Mouse (Mus musculus): ENCODE measurements around the gene Cntnap5b. TPM values are rescaled to one million over a fixed set of nuclear protein-coding genes. Genes with fewer than 3 reads are reported as not detected.

The Cntnap5b gene
- polyA plus RNA-seq, 1 experiment from 2014 or later = 0.11 TPM

- Histone ChIP-seq H3K27ac (replicated peaks) (no peak overlapping the region), H3K9me3 (replicated peaks) (no peaks in the 10 kb centered on the region), H3K27me3 (ENCODE audit: low read depth, poor library complexity, severe bottlenecking) (no peaks in the 10 kb centered on the region), H3K36me3 (no peaks in the 10 kb centered on the region), H3K4me3 (no peak overlapping the region), H3K4me1 (no peaks in the 10 kb centered on the region)
- DNase-seq (ENCODE audit: low spot score) = no peak
- WGBS = 88% methylated on average over 3 of the region's 3 CpGs
Measured at GRCm38 (mm10) chr1:100331066-100331465, 558.5 kb downstream of the Cntnap5b start.

GRCm38 (mm10) chr1:100369415-100370113 lies 597.0 kb downstream of the Cntnap5b start:
- no peak overlapping the region for H3K27ac ChIP-seq (replicated peaks)
- 73% methylated on average over 5 of the region's 5 CpGs for WGBS
- peaks cover 12% of the 10 kb centered on the region for H3K4me1 ChIP-seq
- no peak for DNase-seq (ENCODE audit: low spot score)
- no peaks in the 10 kb centered on the region for H3K36me3 ChIP-seq
- no peaks in the 10 kb centered on the region for H3K9me3 ChIP-seq (replicated peaks)
- no peaks in the 10 kb centered on the region for H3K27me3 ChIP-seq (ENCODE audit: low read depth, poor library complexity, severe bottlenecking)
- H3K4me3 ChIP-seq = no peak overlapping the region

GRCm38 (mm10) chr1:100386252-100386651 lies 613.7 kb downstream of the Cntnap5b start:
- WGBS = 98% methylated on average over 1 of the region's 1 CpGs
- no peaks in the 10 kb centered on the region for H3K36me3 ChIP-seq
- H3K4me3 ChIP-seq = no peak overlapping the region
- H3K27me3 ChIP-seq (ENCODE audit: low read depth, poor library complexity, severe bottlenecking) = no peaks in the 10 kb centered on the region
- H3K4me1 ChIP-seq = no peaks in the 10 kb centered on the region
- no peak for DNase-seq (ENCODE audit: low spot score)
- H3K9me3 ChIP-seq (replicated peaks) = no peaks in the 10 kb centered on the region
- H3K27ac ChIP-seq (replicated peaks) = no peak overlapping the region

- DNase-seq (ENCODE audit: low spot score) = no peak
- Histone ChIP-seq H3K4me3 (no peak overlapping the region), H3K36me3 (no peaks in the 10 kb centered on the region), H3K27ac (replicated peaks) (no peak overlapping the region), H3K4me1 (no peaks in the 10 kb centered on the region), H3K9me3 (replicated peaks) (no peaks in the 10 kb centered on the region), H3K27me3 (ENCODE audit: low read depth, poor library complexity, severe bottlenecking) (no peaks in the 10 kb centered on the region)
Measured at GRCm38 (mm10) chr1:100394034-100394433, 621.5 kb downstream of the Cntnap5b start.

- Histone ChIP-seq H3K9me3 (replicated peaks) (no peaks in the 10 kb centered on the region), H3K4me1 (0 out of 2 replicates have a peak, but pooled peaks cover 3% of the 10 kb centered on the region)
- DNase-seq (ENCODE audit: low spot score) = no peak
Measured at GRCm38 (mm10) chr1:100416658-100417224, 644.2 kb downstream of the Cntnap5b start.

GRCm38 (mm10) chr1:100430038-100430774 lies 657.6 kb downstream of the Cntnap5b start:
- Histone ChIP-seq H3K4me1 (no peaks in the 10 kb centered on the region), H3K36me3 (no peaks in the 10 kb centered on the region), H3K27ac (replicated peaks) (no peak overlapping the region), H3K27me3 (ENCODE audit: low read depth, poor library complexity, severe bottlenecking) (no peaks in the 10 kb centered on the region), H3K4me3 (no peak overlapping the region), H3K9me3 (replicated peaks) (no peaks in the 10 kb centered on the region)
- WGBS = 95% methylated on average over 1 of the region's 1 CpGs
- no peak for DNase-seq (ENCODE audit: low spot score)

More at GRCm38 (mm10) chr1:100416658-100417224, 644.2 kb downstream of the Cntnap5b start:
- Histone ChIP-seq H3K27me3 (ENCODE audit: low read depth, poor library complexity, severe bottlenecking) (no peaks in the 10 kb centered on the region), H3K27ac (replicated peaks) (no peak overlapping the region), H3K4me3 (no peak overlapping the region), H3K36me3 (no peaks in the 10 kb centered on the region)

- no peak for DNase-seq (ENCODE audit: low spot score)
- no peaks in the 10 kb centered on the region for H3K4me1 ChIP-seq
- H3K27ac ChIP-seq (replicated peaks) = no peak overlapping the region
- H3K36me3 ChIP-seq = no peaks in the 10 kb centered on the region
- 94% methylated on average over 2 of the region's 2 CpGs for WGBS
- no peaks in the 10 kb centered on the region for H3K27me3 ChIP-seq (ENCODE audit: low read depth, poor library complexity, severe bottlenecking)
- no peaks in the 10 kb centered on the region for H3K9me3 ChIP-seq (replicated peaks)
- H3K4me3 ChIP-seq = no peak overlapping the region
Measured at GRCm38 (mm10) chr1:100463877-100464276, 691.3 kb downstream of the Cntnap5b start.

- DNase-seq (ENCODE audit: low spot score) = no peak
- no peaks in the 10 kb centered on the region for H3K9me3 ChIP-seq (replicated peaks)
- WGBS = 65% methylated on average over 1 of the region's 1 CpGs
- no peak overlapping the region for H3K4me3 ChIP-seq
- no peaks in the 10 kb centered on the region for H3K4me1 ChIP-seq
- no peak overlapping the region for H3K27ac ChIP-seq (replicated peaks)
- H3K27me3 ChIP-seq (ENCODE audit: low read depth, poor library complexity, severe bottlenecking) = no peaks in the 10 kb centered on the region
- H3K36me3 ChIP-seq = no peaks in the 10 kb centered on the region
Measured at GRCm38 (mm10) chr1:100465226-100465625, 692.7 kb downstream of the Cntnap5b start.

GRCm38 (mm10) chr1:100467595-100467994 lies 695.0 kb downstream of the Cntnap5b start:
- Histone ChIP-seq H3K4me1 (no peaks in the 10 kb centered on the region), H3K4me3 (no peak overlapping the region), H3K27ac (replicated peaks) (no peak overlapping the region), H3K36me3 (no peaks in the 10 kb centered on the region), H3K9me3 (replicated peaks) (no peaks in the 10 kb centered on the region), H3K27me3 (ENCODE audit: low read depth, poor library complexity, severe bottlenecking) (no peaks in the 10 kb centered on the region)
- WGBS = 74% methylated on average over 1 of the region's 1 CpGs
- no peak for DNase-seq (ENCODE audit: low spot score)

- Histone ChIP-seq H3K9me3 (replicated peaks) (no peaks in the 10 kb centered on the region), H3K36me3 (no peaks in the 10 kb centered on the region), H3K27ac (replicated peaks) (no peak overlapping the region), H3K27me3 (ENCODE audit: low read depth, poor library complexity, severe bottlenecking) (no peaks in the 10 kb centered on the region), H3K4me1 (no peaks in the 10 kb centered on the region), H3K4me3 (no peak overlapping the region)
- DNase-seq (ENCODE audit: low spot score) = no peak
Measured at GRCm38 (mm10) chr1:100509866-100510265, 737.3 kb downstream of the Cntnap5b start.
